Mouse (Mus musculus) CD4-positive helper T cell, adult 2 months (primary cell): ENCODE results near the gene Tmem169.

Source experiments
- DNase-seq: peaks from one replicate; pipeline ENCODE4 v3.0.0-alpha.2; 2012; ENCODE audit warnings: low read depth, missing footprints, low spot score

Gene Tmem169

DNA sequence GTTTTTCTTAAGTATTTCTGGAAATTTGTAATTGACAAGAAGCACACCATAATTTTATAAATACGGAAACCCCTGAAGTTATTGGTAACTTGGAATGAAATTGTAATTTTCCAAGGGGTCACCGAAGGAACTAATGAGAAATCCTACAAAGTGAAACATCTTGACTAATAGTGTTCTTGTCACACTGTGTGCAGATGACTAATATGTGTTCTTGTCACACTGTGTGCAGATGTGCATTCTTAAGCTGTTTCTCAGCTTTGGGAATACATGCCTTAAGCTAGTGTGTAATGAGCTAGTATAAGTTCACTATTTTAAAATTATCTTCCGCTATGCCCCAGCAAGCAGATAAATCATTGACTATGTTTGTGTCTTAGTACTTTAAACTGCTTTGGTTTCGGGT lies 39.1 kb downstream of the Tmem169 start:
- no peak for DNase-seq

DNA sequence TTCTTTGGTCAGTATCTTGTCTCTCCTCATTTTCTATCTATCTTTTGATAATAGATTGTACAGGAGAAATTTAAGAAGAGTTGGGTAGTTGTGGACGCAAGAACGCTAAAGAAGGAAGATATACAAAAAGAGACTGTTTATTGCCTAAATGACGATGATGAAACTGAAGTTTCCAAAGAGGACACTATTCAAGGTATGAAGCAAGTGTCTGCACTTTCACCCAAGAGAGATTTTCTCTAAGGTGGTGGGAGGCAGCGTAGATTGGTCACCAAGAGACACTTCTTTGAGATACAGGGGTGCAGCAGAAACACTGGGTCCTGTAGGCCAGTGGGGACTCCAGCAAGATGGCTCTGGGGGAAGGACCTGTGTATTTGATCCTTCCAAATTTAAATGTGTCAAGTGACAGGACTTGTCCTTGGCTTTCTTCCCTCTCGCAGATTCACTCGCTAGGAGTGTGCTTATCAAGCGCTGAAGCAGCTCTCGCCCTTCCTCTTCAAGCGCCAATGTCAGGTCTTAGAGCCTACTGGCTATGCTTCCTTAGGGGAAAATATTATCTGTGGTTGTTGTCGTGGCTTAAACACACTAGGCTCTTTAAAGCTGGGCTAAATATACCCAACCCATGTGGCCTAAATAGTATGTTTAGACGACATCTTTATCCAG lies 42.1 kb downstream of the Tmem169 start:
- no peak for DNase-seq

GRCm38 (mm10) chr1:72334807-72335206 lies 50.6 kb downstream of the Tmem169 start:
- DNase-seq, result no peak

- DNase-seq, result no peak
Measured at GRCm38 (mm10) chr1:72336780-72337179, 52.6 kb downstream of the Tmem169 start.

- DNase-seq, result no peak
Measured at GRCm38 (mm10) chr1:72338341-72338740, 54.2 kb downstream of the Tmem169 start.

DNA sequence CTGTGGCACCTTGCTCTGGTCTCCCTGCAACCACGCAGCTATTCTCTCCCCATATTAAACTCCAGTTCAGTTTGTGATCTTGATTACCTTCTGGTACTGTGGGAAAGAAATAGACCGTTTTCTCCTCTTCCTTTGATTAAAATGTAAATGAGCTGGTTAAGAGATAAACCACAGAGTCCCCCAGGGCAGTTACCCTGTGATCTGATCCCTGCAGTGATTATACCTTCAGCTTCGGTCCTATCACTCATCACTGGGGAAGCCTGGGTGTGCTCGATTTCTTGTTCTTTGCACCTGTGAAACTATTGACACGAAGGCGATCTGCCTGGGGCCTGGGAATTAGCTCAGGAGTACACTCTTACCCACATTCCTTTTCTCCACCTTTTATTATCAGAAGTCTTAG lies 63.7 kb downstream of the Tmem169 start:
- no peak for DNase-seq
